Mouse (Mus musculus) liver, postnatal 0 days (tissue): Measurements from ENCODE around the gene Itpripl2. TPM values are rescaled to one million over a fixed set of nuclear protein-coding genes. Genes with fewer than 3 reads are reported as not detected.

Source experiments
- ATAC-seq: fragments of 200-750 bp; cut with Nextera tagmentation; 2 replicates; pipeline ENCODE4 v1.8.0; 2017; ENCODE audit warnings: mild to moderate bottlenecking, moderate library complexity
- DNase-seq: peaks from one replicate; pipeline ENCODE4 v3.0.0-alpha.2; 2016
- H3K27ac ChIP-seq: fragments of 300-500 bp; sonication (generic); 2 replicates; pipeline ENCODE4 v1.5.1; 2014; ENCODE audit warnings: antibody characterized with exemption, moderate library complexity, mild to moderate bottlenecking, low read depth
- H3K27me3 ChIP-seq: fragments of 300-500 bp; sonication (generic); 2 replicates; pipeline ENCODE4 v1.6.1; 2014; ENCODE audit warnings: low read length, control low read depth, mixed read lengths; ENCODE audit not compliant: insufficient read depth
- H3K36me3 ChIP-seq: fragments of 300-500 bp; sonication (generic); replicated peaks from 2 replicates; pipeline ENCODE4 v1.6.1; 2014; ENCODE audit warnings: mild to moderate bottlenecking, control low read depth, low read length, moderate library complexity, mixed read lengths; ENCODE audit not compliant: insufficient read depth
- H3K4me1 ChIP-seq: fragments of 300-500 bp; sonication (generic); 2 replicates; pipeline ENCODE4 v1.6.1; 2014; ENCODE audit warnings: antibody characterized with exemption, mild to moderate bottlenecking, control low read depth; ENCODE audit not compliant: insufficient read depth
- H3K4me2 ChIP-seq: fragments of 300-500 bp; sonication (generic); 2 replicates; pipeline ENCODE4 v1.6.1; 2014; ENCODE audit warnings: low read depth, mild to moderate bottlenecking, low read length, moderate library complexity, mixed read lengths
- H3K4me3 ChIP-seq: fragments of 300-500 bp; sonication (generic); 2 replicates; pipeline ENCODE4 v1.5.1; 2014; ENCODE audit warnings: low read depth, low read length
- H3K9ac ChIP-seq: fragments of 300-500 bp; sonication (generic); replicated peaks from 2 replicates; pipeline ENCODE4 v1.6.1; 2014; ENCODE audit warnings: mild to moderate bottlenecking, moderate library complexity
- H3K9me3 ChIP-seq: fragments of 300-500 bp; sonication (generic); 2 replicates; pipeline ENCODE4 v1.6.1; 2016; ENCODE audit warnings: mild to moderate bottlenecking, control low read depth, low read length, mixed read lengths
- CTCF ChIP-seq: sonication (generic); IDR thresholded peaks from 2 replicates; pipeline ENCODE4 v1.5.1; 2016; ENCODE audit warnings: antibody characterized with exemption, low read depth
- EP300 ChIP-seq: IDR thresholded peaks from 2 replicates; pipeline ENCODE4 v1.6.1; 2016; ENCODE audit warnings: antibody characterized with exemption, low read depth, mild to moderate bottlenecking
- WGBS: fragments of 180-500 bp; shearing (Covaris S2); extraction: QIAGEN DNeasy Blood & Tissue Kit; methylation state at CpG from one replicate; pipeline ENCODE4 v1.1.7; 2014; ENCODE audit not compliant: insufficient replicate concordance; 5-methylcytosine and 5-hydroxymethylcytosine counted together
- polyA plus RNA-seq: library from polyadenylated mRNA; unstranded; fragments of >200 nt; fragmentation: Nextera tagmentation; extraction: Ambion mirVana; gene quantifications from 2 replicates; pipeline ENCODE4 v1.2.1, GENCODE M21; 2015

The Itpripl2 gene
- polyA plus RNA-seq, 1 experiment from 2014 or later: 1.3 TPM

DNA sequence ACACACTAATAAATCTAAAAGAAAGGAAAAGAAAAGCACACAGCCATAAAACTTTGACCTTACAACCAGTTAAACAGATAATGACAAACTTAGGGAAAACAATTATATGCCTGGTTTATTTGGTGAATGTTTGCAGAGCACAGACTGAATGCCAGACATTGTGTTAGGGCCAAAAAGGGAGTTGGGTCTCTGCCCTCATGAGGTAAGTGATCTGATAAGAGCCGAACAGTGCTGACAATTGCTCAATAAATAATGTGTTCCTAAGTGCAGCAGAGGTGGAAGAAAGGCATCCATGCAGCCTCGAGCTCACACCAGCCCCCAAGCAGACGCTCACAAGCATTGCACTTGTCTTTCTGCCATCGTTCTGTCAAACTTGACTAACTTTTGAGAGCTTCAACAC is 27.3 kb downstream of the Itpripl2 start:
- Histone ChIP-seq H3K4me1 (peaks cover 6% of the 10 kb centered on the region), H3K4me2 (no peak overlapping the region), H3K4me3 (no peak overlapping the region), H3K9me3 (no peaks in the 10 kb centered on the region), H3K36me3 (no peaks in the 10 kb centered on the region), H3K9ac (no peak overlapping the region), H3K27me3 (no peaks in the 10 kb centered on the region), H3K27ac (no peak overlapping the region)
- peak; percentile 81 for ATAC-seq
- TF ChIP-seq EP300 (no peak), CTCF (no peak)
- DNase-seq: no peak
- 35% methylated on average over 4 of the region's 4 CpGs for WGBS

DNA sequence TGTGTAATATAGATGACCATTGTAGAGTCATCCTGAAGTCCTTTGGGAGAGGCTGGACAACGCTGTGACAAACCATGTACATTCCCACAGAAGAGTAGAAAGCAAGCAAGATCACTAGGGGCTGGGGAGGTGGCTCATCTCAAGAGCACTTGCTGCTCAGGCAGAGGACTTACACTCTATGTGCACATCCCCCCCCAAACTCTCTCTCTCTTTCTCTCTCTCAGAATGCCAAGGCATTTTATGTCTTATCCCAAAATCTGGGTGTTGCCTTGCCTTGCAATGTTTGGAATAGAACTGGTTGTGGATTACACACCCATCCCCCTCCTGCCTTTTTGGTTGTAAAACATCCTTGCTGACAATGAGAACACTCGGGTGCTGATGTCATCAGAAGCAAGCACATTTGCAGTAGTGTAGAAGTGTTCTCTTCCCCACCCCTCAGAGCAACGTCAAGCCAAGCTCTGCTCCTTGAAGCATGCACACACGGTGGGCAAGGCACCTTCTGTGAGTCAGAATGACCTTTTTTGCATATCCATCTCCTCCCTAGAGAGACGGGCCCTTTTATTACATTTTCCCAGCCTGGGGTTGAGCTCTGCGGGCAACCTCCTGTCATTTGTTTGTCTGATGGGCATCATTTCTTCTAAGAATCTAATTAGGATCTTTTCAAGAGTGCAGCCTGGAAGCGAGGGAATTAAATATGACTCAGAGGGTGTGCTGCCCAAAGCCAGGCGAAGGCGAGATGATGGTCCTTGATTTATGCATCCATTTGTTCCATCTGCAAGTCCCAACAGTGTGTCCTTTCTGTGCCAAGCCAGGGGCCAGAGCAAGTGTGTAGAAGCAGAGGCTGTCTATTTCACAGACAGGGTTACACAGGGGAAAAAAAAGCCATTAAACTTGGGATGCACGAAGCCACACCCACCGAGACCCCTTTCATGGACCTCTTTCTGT is 28.7 kb downstream of the Itpripl2 start:
- ATAC-seq (no peak), DNase-seq (no peak)
- Histone ChIP-seq H3K4me3 (no peak overlapping the region), H3K27ac (no peak overlapping the region), H3K4me2 (no peak overlapping the region), H3K9ac (no peak overlapping the region), H3K9me3 (no peaks in the 10 kb centered on the region), H3K36me3 (no peaks in the 10 kb centered on the region), H3K4me1 (peaks cover 6% of the 10 kb centered on the region), H3K27me3 (no peaks in the 10 kb centered on the region)
- TF ChIP-seq EP300: no peak
- no peak for TF ChIP-seq CTCF
- 55% methylated on average over 11 of the region's 11 CpGs for WGBS

DNA sequence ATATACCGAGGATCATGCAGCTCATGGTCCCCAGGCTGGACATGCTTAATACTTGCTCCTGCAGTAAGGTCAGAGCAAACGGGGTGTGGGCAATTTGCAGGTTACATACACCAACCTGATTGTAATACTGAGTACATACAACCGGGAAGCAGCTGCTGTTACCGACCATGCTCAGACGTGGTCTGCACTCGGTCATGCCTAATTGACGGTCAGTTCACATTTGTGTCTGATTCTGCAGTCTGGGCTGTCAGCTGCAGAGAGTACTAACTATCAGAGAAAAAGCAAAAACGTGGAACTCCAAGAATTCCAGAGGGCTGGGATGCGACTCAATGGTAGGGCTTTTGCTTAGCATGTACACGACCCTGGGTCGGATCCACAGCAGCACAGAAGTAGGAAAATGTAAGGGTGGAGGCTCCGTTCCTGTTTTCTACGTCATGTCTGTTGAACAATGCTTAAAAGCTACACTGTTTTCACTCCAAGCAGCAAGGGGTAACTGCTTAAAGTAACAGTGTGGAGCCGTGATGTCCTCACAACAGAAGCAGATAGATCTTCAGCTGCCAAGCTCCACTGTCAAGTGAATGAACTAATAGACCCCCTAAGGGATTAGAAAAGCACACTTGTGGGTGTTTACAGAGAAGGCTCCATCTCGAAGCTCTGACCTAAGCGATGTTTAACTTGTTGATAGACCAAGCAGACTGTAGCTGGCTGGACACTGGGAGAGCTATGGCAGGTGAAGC is 30.2 kb downstream of the Itpripl2 start:
- DNase-seq: no peak
- Histone ChIP-seq H3K4me2 (no peak overlapping the region), H3K27me3 (no peaks in the 10 kb centered on the region), H3K27ac (no peak overlapping the region), H3K9ac (no peak overlapping the region), H3K4me3 (no peak overlapping the region), H3K36me3 (no peaks in the 10 kb centered on the region), H3K4me1 (peaks cover 6% of the 10 kb centered on the region), H3K9me3 (no peaks in the 10 kb centered on the region)
- WGBS: 58% methylated on average over 16 of the region's 16 CpGs
- TF ChIP-seq CTCF (no peak), EP300 (no peak)
- no peak for ATAC-seq

DNA sequence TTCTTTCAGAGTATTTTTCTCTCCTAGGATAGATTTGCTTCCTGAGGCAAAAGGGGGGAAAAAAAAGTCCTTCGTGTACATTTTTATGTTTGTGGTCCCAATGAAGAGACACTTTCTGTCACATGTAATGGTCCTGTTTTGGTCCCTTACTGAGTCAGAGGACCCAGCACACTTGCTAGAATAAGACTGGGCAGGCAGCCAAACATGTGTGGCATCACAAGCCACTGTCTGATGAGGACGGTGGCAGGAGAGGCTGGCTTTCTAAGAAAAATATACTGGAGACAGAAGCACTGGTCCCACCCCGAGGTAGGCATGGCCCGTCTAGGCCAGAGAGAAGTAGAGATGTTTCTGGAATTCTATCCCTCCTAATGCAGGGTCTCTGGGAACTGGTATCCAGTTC is 38.1 kb downstream of the Itpripl2 start:
- no peak overlapping the region for H3K9ac ChIP-seq
- H3K4me1 ChIP-seq: peaks cover 3% of the 10 kb centered on the region; the same call in 1 of the 2 replicates
- no peak overlapping the region for H3K4me2 ChIP-seq
- no peaks in the 10 kb centered on the region for H3K36me3 ChIP-seq
- ATAC-seq: no peak
- 46% methylated on average over 4 of the region's 4 CpGs for WGBS
- no peaks in the 10 kb centered on the region for H3K27me3 ChIP-seq
- H3K27ac ChIP-seq: no peak overlapping the region
- TF ChIP-seq CTCF (no peak), EP300 (no peak)
- H3K4me3 ChIP-seq: no peak overlapping the region
- H3K9me3 ChIP-seq: no peaks in the 10 kb centered on the region
- DNase-seq: no peak

DNA sequence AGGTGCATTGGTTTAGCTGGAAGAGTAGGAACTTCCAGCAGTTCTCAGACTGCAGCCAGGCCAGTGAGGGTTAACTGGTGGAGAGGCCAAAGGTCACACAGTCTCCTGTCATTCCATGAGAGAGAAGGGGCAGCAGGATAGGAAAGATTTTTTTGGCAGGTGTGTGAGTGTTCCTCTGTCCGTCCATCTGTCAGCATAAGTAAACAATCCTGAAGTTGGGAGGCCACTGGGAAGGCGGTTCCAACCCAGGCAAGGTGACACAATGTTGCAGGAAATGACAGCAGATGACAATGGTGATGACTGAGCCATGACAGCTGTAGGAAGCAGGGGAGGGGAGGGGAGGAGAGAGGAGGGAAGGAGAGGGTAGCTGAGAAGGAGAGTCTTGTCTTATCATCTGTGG is 38.8 kb downstream of the Itpripl2 start:
- DNase-seq: peak; percentile 29
- Histone ChIP-seq H3K27me3 (peaks cover 7% of the 10 kb centered on the region), H3K36me3 (no peaks in the 10 kb centered on the region), H3K9me3 (no peaks in the 10 kb centered on the region), H3K9ac (no peak overlapping the region), H3K4me1 (peaks cover 9% of the 10 kb centered on the region; the same call in 1 of the 2 replicates), H3K4me2 (no peak overlapping the region), H3K4me3 (no peak overlapping the region), H3K27ac (no peak overlapping the region)
- TF ChIP-seq CTCF: no peak
- no peak for TF ChIP-seq EP300
- ATAC-seq: peak; percentile 77
- 18% methylated on average over 2 of the region's 2 CpGs for WGBS
